Mouse (Mus musculus): ENCODE measurements around the gene Etv3.

GRCm38 (mm10) chr3:87504749-87505425 lies 20.3 kb upstream of the Etv3 start:
- TF ChIP-seq CTCF (IDR thresholded peaks at IDR 0.05; ENCODE audit: low read depth, low read length) (no peak), POLR2A (IDR thresholded peaks at IDR 0.05; ENCODE audit: extremely low read depth, insufficient read depth, low read length) (no peak)
